Mouse (Mus musculus) 3134 (cell line): Measurements from ENCODE around the gene Hnrnpul1.
"Not testable (repeated sequence)": the region's sequence is repeated elsewhere in the genome, so short reads cannot be mapped to it uniquely, and the experiment has no call there.

ENCODE experiments used
- DNase-seq: peaks from one replicate; pipeline ENCODE4 v3.0.0-alpha.2; 2011; ENCODE audit warnings: low spot score; ENCODE audit not compliant: insufficient read length; ENCODE audit errors: extremely low read depth

Hnrnpul1 gene

GRCm38 (mm10) chr7:25721776-25722175 is 32.8 kb downstream of the Hnrnpul1 start:
- DNase-seq = not testable (repeated sequence)

- DNase-seq = no peak
Measured at GRCm38 (mm10) chr7:25720760-25721159, 33.8 kb downstream of the Hnrnpul1 start.

GRCm38 (mm10) chr7:25719761-25720610 is 34.6 kb downstream of the Hnrnpul1 start:
- peak; percentile 53 for DNase-seq

GRCm38 (mm10) chr7:25718788-25719417 is 35.7 kb downstream of the Hnrnpul1 start, which contains the start of gene Ccdc97:
Gene Ccdc97 (minus strand): TSS chr7:25719088.
- peak; percentile 88 for DNase-seq

GRCm38 (mm10) chr7:25717478-25717877 is 37.1 kb downstream of the Hnrnpul1 start:
- no peak for DNase-seq

- no peak for DNase-seq
Measured at GRCm38 (mm10) chr7:25715731-25716271, 38.8 kb downstream of the Hnrnpul1 start.

- DNase-seq = no peak
Measured at GRCm38 (mm10) chr7:25714581-25714980, 40.0 kb downstream of the Hnrnpul1 start.

- no peak for DNase-seq
Measured at GRCm38 (mm10) chr7:25712801-25713200, 41.8 kb downstream of the Hnrnpul1 start.

GRCm38 (mm10) chr7:25711731-25712197 is 42.8 kb downstream of the Hnrnpul1 start:
- DNase-seq = peak; percentile 95

- DNase-seq = no peak
Measured at GRCm38 (mm10) chr7:25711165-25711564, 43.4 kb downstream of the Hnrnpul1 start.

- DNase-seq = peak; percentile 53
Measured at GRCm38 (mm10) chr7:25710519-25711130, 43.9 kb downstream of the Hnrnpul1 start.

GRCm38 (mm10) chr7:25709961-25710360 is 44.6 kb downstream of the Hnrnpul1 start:
- DNase-seq = peak; percentile 83

- no peak for DNase-seq
Measured at GRCm38 (mm10) chr7:25707581-25708292, 46.8 kb downstream of the Hnrnpul1 start.

- DNase-seq = no peak
Measured at GRCm38 (mm10) chr7:25706578-25707170, 47.9 kb downstream of the Hnrnpul1 start.

- peak; percentile 52 for DNase-seq
Measured at GRCm38 (mm10) chr7:25705801-25706251, 48.7 kb downstream of the Hnrnpul1 start.

GRCm38 (mm10) chr7:25704716-25705364 is 49.7 kb downstream of the Hnrnpul1 start:
- no peak for DNase-seq

- no peak for DNase-seq
Measured at GRCm38 (mm10) chr7:25703793-25704494, 50.6 kb downstream of the Hnrnpul1 start.

- DNase-seq = no peak
Measured at GRCm38 (mm10) chr7:25702350-25702749, 52.2 kb downstream of the Hnrnpul1 start.

- DNase-seq = no peak
Measured at GRCm38 (mm10) chr7:25700732-25701131, 53.8 kb downstream of the Hnrnpul1 start.
